Mouse (Mus musculus) thymus, adult 2 months (tissue): ENCODE data around the gene Abcg5. TPM values are rescaled to one million over a fixed set of nuclear protein-coding genes. Genes with fewer than 3 reads are reported as not detected.

ENCODE experiments used
- DNase-seq: peaks from one replicate; pipeline ENCODE4 v3.0.0; 2021
- H3K27ac ChIP-seq: fragments of 200-500 bp; 2 replicates; pipeline ENCODE4 v1.5.1; 2012; ENCODE audit warnings: low read length, control low read depth; ENCODE audit not compliant: control insufficient read depth, insufficient read depth
- H3K27me3 ChIP-seq: fragments of 200-500 bp; 2 replicates; pipeline ENCODE4 v1.6.1; 2012; ENCODE audit warnings: mild to moderate bottlenecking, low read length, moderate library complexity, mixed read lengths; ENCODE audit not compliant: control insufficient read depth, insufficient read depth
- H3K36me3 ChIP-seq: fragments of 200-500 bp; 2 replicates; pipeline ENCODE4 v1.6.1; 2012; ENCODE audit warnings: mild to moderate bottlenecking, low read length, moderate library complexity; ENCODE audit not compliant: control insufficient read depth, insufficient read depth
- H3K4me1 ChIP-seq: fragments of 200-500 bp; replicated peaks from 2 replicates; pipeline ENCODE4 v1.6.1; 2012; ENCODE audit warnings: low read length; ENCODE audit not compliant: control insufficient read depth, insufficient read depth
- H3K4me3 ChIP-seq: fragments of 200-500 bp; 2 replicates; pipeline ENCODE4 v1.5.1; 2012; ENCODE audit warnings: mild to moderate bottlenecking, low read length, control low read depth, moderate library complexity; ENCODE audit not compliant: control insufficient read depth, insufficient read depth
- CTCF ChIP-seq: fragments of 200-500 bp; IDR thresholded peaks from 2 replicates; pipeline ENCODE4 v1.5.1; 2012; ENCODE audit warnings: mild to moderate bottlenecking, control low read depth, low read length, moderate library complexity, borderline replicate concordance; ENCODE audit not compliant: control insufficient read depth, poor library complexity, insufficient read depth; ENCODE audit errors: extremely low read depth
- POLR2A ChIP-seq: fragments of 200-500 bp; IDR thresholded peaks from 2 replicates; pipeline ENCODE4 v1.6.1; 2012; ENCODE audit warnings: mild to moderate bottlenecking, low read length, control low read depth, moderate library complexity; ENCODE audit not compliant: control insufficient read depth, poor library complexity, insufficient read depth; ENCODE audit errors: extremely low read depth
- WGBS: fragments of 180-500 bp; shearing (Covaris S2); methylation state at CpG from one replicate; pipeline ENCODE4 v1.1.7; 2018; 5-methylcytosine and 5-hydroxymethylcytosine counted together
- polyA plus RNA-seq: library from polyadenylated mRNA; depleted of rRNA; stranded (reverse); fragments of >200 nt; gene quantifications from 2 replicates; pipeline ENCODE4 v1.2.3, GENCODE M21; 2012; rRNA removed

The Abcg5 gene
- polyA plus RNA-seq, result 0.85 and 1.1 TPM in 2 replicates

GRCm38 (mm10) chr17:84682734-84683717 is at the start of gene Abcg5:
Gene Abcg5, minus strand, starts transcription at chr17:84683011.
- Histone ChIP-seq H3K4me1 (no peaks in the 10 kb centered on the region), H3K4me3 (no peak within 1 kb of the TSS), H3K36me3 (no peaks in the 10 kb centered on the region), H3K27ac (no peak within 1 kb of the TSS), H3K27me3 (no peaks in the 10 kb centered on the region)
- no peak for DNase-seq
- WGBS, result 93% methylated on average over 18 of the region's 18 CpGs
- no peak for TF ChIP-seq CTCF
- no peak for TF ChIP-seq POLR2A

- DNase-seq, result no peak
- Histone ChIP-seq H3K4me1 (no peaks in the 10 kb centered on the region), H3K27me3 (no peaks in the 10 kb centered on the region), H3K4me3 (no peak overlapping the region), H3K27ac (no peak overlapping the region), H3K36me3 (peaks cover 3% of the 10 kb centered on the region; the same call in 1 of the 2 replicates)
- TF ChIP-seq CTCF, result no peak
- 63% methylated on average over 8 of the region's 8 CpGs for WGBS
Measured at GRCm38 (mm10) chr17:84732612-84733011, 49.8 kb upstream of the Abcg5 start.

DNA sequence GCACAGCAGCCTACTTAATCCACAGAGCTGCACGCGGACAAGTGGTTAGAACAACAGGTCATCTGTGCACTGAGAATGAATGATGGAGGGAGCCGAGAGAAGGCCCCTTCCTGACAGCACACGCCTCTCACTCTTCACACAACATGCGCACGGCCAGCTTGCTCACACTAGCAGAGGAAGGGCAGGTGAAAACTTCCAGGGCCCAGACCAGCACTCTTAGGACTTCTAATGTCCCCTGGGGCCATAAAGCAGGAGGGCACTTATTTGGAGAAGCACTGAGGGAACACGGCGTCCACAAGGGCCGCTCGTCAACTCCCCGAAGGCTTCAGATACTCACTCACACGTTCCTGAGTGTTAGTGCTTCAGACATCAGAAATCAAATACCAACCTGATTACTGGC is 48.5 kb upstream of the Abcg5 start:
- Histone ChIP-seq H3K36me3 (peaks cover 4% of the 10 kb centered on the region; the same call in 1 of the 2 replicates), H3K4me3 (no peak overlapping the region), H3K27me3 (no peaks in the 10 kb centered on the region), H3K4me1 (no peaks in the 10 kb centered on the region), H3K27ac (no peak overlapping the region)
- DNase-seq, result no peak
- 97% methylated on average over 12 of the region's 12 CpGs for WGBS
- TF ChIP-seq CTCF (no peak), POLR2A (no peak)

DNA sequence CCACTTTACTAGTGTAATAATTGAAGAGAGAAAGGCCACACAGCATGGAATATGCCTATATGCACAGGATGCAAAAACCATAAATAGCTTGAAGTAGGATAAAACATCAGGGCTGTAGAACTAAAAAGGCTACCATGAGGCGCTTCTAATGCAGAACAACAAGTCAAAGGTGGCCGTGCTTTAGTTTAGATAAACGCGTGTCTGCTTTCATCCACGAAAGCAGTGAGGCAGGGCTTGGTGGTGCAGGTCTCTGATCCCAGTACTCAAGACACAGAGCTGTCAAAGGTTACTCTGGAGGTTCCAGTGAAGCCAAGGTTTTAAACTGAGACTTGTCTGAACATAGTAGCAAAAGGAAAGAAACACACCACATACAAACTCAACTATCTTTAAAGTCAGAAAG is 46.3 kb upstream of the Abcg5 start:
- no peak for DNase-seq
- no peak for TF ChIP-seq CTCF
- no peak for TF ChIP-seq POLR2A
- Histone ChIP-seq H3K4me3 (no peak overlapping the region), H3K27ac (no peak overlapping the region), H3K27me3 (no peaks in the 10 kb centered on the region), H3K4me1 (no peaks in the 10 kb centered on the region), H3K36me3 (peaks cover 18% of the 10 kb centered on the region; the same call in 1 of the 2 replicates)
- WGBS, result 96% methylated on average over 5 of the region's 5 CpGs

- no peak for TF ChIP-seq CTCF
- no peak for TF ChIP-seq POLR2A
- no peaks in the 10 kb centered on the region for H3K27me3 ChIP-seq
- no peak overlapping the region for H3K27ac ChIP-seq
- DNase-seq, result no peak
- no peak overlapping the region for H3K4me3 ChIP-seq
- peaks cover 19% of the 10 kb centered on the region; the same call in 1 of the 2 replicates for H3K36me3 ChIP-seq
- WGBS, result 93% methylated on average over 1 of the region's 1 CpGs
- no peaks in the 10 kb centered on the region for H3K4me1 ChIP-seq
Measured at GRCm38 (mm10) chr17:84728201-84728911, 45.5 kb upstream of the Abcg5 start.

- DNase-seq, result no peak
- WGBS, result 97% methylated on average over 3 of the region's 3 CpGs
Measured at GRCm38 (mm10) chr17:84725163-84725562, 42.4 kb upstream of the Abcg5 start.

More at GRCm38 (mm10) chr17:84725163-84725562, 42.4 kb upstream of the Abcg5 start:
- no peak overlapping the region for H3K4me3 ChIP-seq
- no peaks in the 10 kb centered on the region for H3K4me1 ChIP-seq
- TF ChIP-seq POLR2A, result no peak
- TF ChIP-seq CTCF, result no peak
- no peaks in the 10 kb centered on the region for H3K27me3 ChIP-seq
- no peak overlapping the region for H3K27ac ChIP-seq
- peaks cover 33% of the 10 kb centered on the region; the same call in 1 of the 2 replicates for H3K36me3 ChIP-seq
